Mouse (Mus musculus) ovary, adult 18-20 months (tissue): ENCODE data around the gene Aipl1.
"Not testable (repeated sequence)": the region's sequence is repeated elsewhere in the genome, so short reads cannot be mapped to it uniquely, and the experiment has no call there.

Experiments
- DNase-seq: peaks from one replicate; pipeline ENCODE4 v3.0.0; 2022; ENCODE audit warnings: low spot score, mixed read lengths

The Aipl1 gene

GRCm38 (mm10) chr11:72016518-72017252 lies 20.6 kb downstream of the Aipl1 start:
- DNase-seq = no peak

GRCm38 (mm10) chr11:72014674-72015073 lies 22.6 kb downstream of the Aipl1 start:
- DNase-seq = no peak

GRCm38 (mm10) chr11:72011955-72012354 lies 25.4 kb downstream of the Aipl1 start:
- no peak for DNase-seq

- DNase-seq = no peak
These were observed 26.2 kb downstream of the Aipl1 start for GRCm38 (mm10) chr11:72010940-72011722.

- no peak for DNase-seq
These were observed 26.9 kb downstream of the Aipl1 start for GRCm38 (mm10) chr11:72010367-72010766.

GRCm38 (mm10) chr11:72005547-72005946 lies 31.8 kb downstream of the Aipl1 start:
- no peak for DNase-seq

- no peak for DNase-seq
These were observed 34.1 kb downstream of the Aipl1 start for GRCm38 (mm10) chr11:72003171-72003570.

GRCm38 (mm10) chr11:72002138-72002853 lies 35.0 kb downstream of the Aipl1 start:
- no peak for DNase-seq

- DNase-seq = no peak
These were observed 37.1 kb downstream of the Aipl1 start for GRCm38 (mm10) chr11:72000194-72000593.

- no peak for DNase-seq
These were observed 40.5 kb downstream of the Aipl1 start for GRCm38 (mm10) chr11:71996805-71997204.

- peak; percentile 54 for DNase-seq
These were observed 41.3 kb downstream of the Aipl1 start for GRCm38 (mm10) chr11:71995968-71996511.

GRCm38 (mm10) chr11:71992438-71992837 lies 44.9 kb downstream of the Aipl1 start:
- DNase-seq = no peak

- no peak for DNase-seq
These were observed 45.8 kb downstream of the Aipl1 start for GRCm38 (mm10) chr11:71991541-71991940.

GRCm38 (mm10) chr11:71989407-71989806 lies 47.9 kb downstream of the Aipl1 start:
- not testable (repeated sequence) for DNase-seq

- DNase-seq = no peak
These were observed 49.9 kb downstream of the Aipl1 start for GRCm38 (mm10) chr11:71987159-71988150.

- DNase-seq = no peak
These were observed 51.5 kb downstream of the Aipl1 start for GRCm38 (mm10) chr11:71985783-71986182.

- no peak for DNase-seq
These were observed 52.1 kb downstream of the Aipl1 start for GRCm38 (mm10) chr11:71985101-71985711.

GRCm38 (mm10) chr11:71984093-71984492 lies 53.2 kb downstream of the Aipl1 start:
- DNase-seq = no peak
